Mouse (Mus musculus) MEL (cell line): Measurements from ENCODE around the gene Rhof. TPM values are rescaled to one million over a fixed set of nuclear protein-coding genes. Genes with fewer than 3 reads are reported as not detected.

ENCODE experiments used
- DNase-seq: peaks from one replicate; pipeline ENCODE4 v3.0.0; 2011; ENCODE audit warnings: low read depth, low spot score
- H3K27ac ChIP-seq: 2 replicates; pipeline ENCODE4 v1.5.1; 2012; ENCODE audit warnings: low read depth, mild to moderate bottlenecking, control low read depth, low read length, moderate library complexity; ENCODE audit not compliant: control insufficient read depth
- H3K27me3 ChIP-seq, 2 experiments: fragments of 150-350 bp in 1 of 2; sonication (generic) in 1 of 2; 2 replicates each; pipeline ENCODE4 v1.6.1; 2012; ENCODE audit warnings: low read length in 2 of 2, mild to moderate bottlenecking in 2 of 2, improper control_type of control experiment in 1 of 2, moderate library complexity in 1 of 2; ENCODE audit not compliant: insufficient read depth in 2 of 2, control insufficient read depth in 1 of 2
- H3K36me3 ChIP-seq, 2 experiments: 2 replicates each; pipeline ENCODE4 v1.6.1; 2012 to 2014; ENCODE audit warnings: low read length in 2 of 2, improper control_type of control experiment in 1 of 2, inconsistent platforms in 1 of 2, mild to moderate bottlenecking in 1 of 2; ENCODE audit not compliant: insufficient read depth in 2 of 2, control insufficient read depth in 1 of 2
- H3K4me1 ChIP-seq, 2 experiments: fragments of 150-350 bp in 1 of 2; sonication (generic) in 1 of 2; 2 replicates each; pipeline ENCODE4 v1.6.1; 2012; ENCODE audit warnings: low read length in 2 of 2, improper control_type of control experiment in 1 of 2, mild to moderate bottlenecking in 1 of 2; ENCODE audit not compliant: insufficient read depth in 2 of 2, control insufficient read depth in 1 of 2
- H3K4me3 ChIP-seq, 2 experiments: fragments of 150-350 bp in 1 of 2; sonication (generic) in 1 of 2; 2 replicates each; pipeline ENCODE4 v1.5.1; 2012; ENCODE audit warnings: low read depth in 2 of 2, low read length in 2 of 2, mild to moderate bottlenecking in 2 of 2, moderate library complexity in 2 of 2, control low read depth in 1 of 2, improper control_type of control experiment in 1 of 2; ENCODE audit not compliant: control insufficient read depth in 1 of 2, insufficient read depth in 1 of 2
- H3K79me2 ChIP-seq: 2 replicates; pipeline ENCODE4 v1.6.1; 2012; ENCODE audit warnings: mild to moderate bottlenecking, low read length, moderate library complexity; ENCODE audit not compliant: control insufficient read depth, poor library complexity, insufficient read depth
- H3K9ac ChIP-seq: 2 replicates; pipeline ENCODE4 v1.6.1; 2012; ENCODE audit warnings: low read depth, mild to moderate bottlenecking, control low read depth, low read length, moderate library complexity; ENCODE audit not compliant: control insufficient read depth, poor library complexity, severe bottlenecking
- H3K9me3 ChIP-seq: fragments of 150-350 bp; sonication (generic); replicated peaks from 2 replicates; pipeline ENCODE4 v1.6.1; 2012; ENCODE audit warnings: mild to moderate bottlenecking, low read length, improper control_type of control experiment, moderate library complexity; ENCODE audit not compliant: insufficient read depth
- BHLHE40 ChIP-seq: IDR thresholded peaks from 2 replicates; pipeline ENCODE4 v1.6.1; 2012; ENCODE audit warnings: low read depth, mild to moderate bottlenecking, inconsistent platforms, low read length, improper control_type of control experiment, borderline replicate concordance
- CTCF ChIP-seq, 3 experiments: IDR thresholded peaks in 2 of 3; conservative IDR thresholded peaks in 1 of 3; 2 replicates each; pipeline ENCODE4 v1.5.1; 2011 to 2012; ENCODE audit warnings: low read length in 3 of 3, low read depth in 2 of 3, mild to moderate bottlenecking in 2 of 3, improper control_type of control experiment in 1 of 3, inconsistent platforms in 1 of 3, mixed read lengths in 1 of 3, moderate library complexity in 1 of 3; ENCODE audit not compliant: control insufficient read depth in 1 of 3, insufficient read depth in 1 of 3, poor library complexity in 1 of 3, severe bottlenecking in 1 of 3
- ELF1 ChIP-seq: IDR thresholded peaks from 2 replicates; pipeline ENCODE4 v1.6.1; 2014; ENCODE audit warnings: low read depth, mild to moderate bottlenecking, inconsistent platforms, low read length, improper control_type of control experiment, moderate library complexity
- EP300 ChIP-seq, 2 experiments: IDR thresholded peaks; 2 replicates each; pipeline ENCODE4 v1.6.1; 2011; ENCODE audit warnings: improper control_type of control experiment in 2 of 2, low read length in 2 of 2, low read depth in 1 of 2, mild to moderate bottlenecking in 1 of 2
- GABPA ChIP-seq: IDR thresholded peaks from 2 replicates; pipeline ENCODE4 v1.6.1; 2012; ENCODE audit warnings: low read depth, mild to moderate bottlenecking, inconsistent platforms, low read length, improper control_type of control experiment, moderate library complexity
- JUND ChIP-seq: IDR thresholded peaks from 2 replicates; pipeline ENCODE4 v1.6.1; 2011; ENCODE audit warnings: low read depth, mild to moderate bottlenecking, improper control_type of control experiment, low read length
- MAFK ChIP-seq: IDR thresholded peaks from 2 replicates; pipeline ENCODE4 v1.6.1; 2011; ENCODE audit warnings: low read depth, mild to moderate bottlenecking, low read length, improper control_type of control experiment, borderline replicate concordance
- MEF2A ChIP-seq: IDR thresholded peaks from 2 replicates; pipeline ENCODE4 v1.6.1; 2014; ENCODE audit warnings: low read depth, mild to moderate bottlenecking, inconsistent platforms, low read length, improper control_type of control experiment; ENCODE audit not compliant: poor library complexity, insufficient replicate concordance, severe bottlenecking; ENCODE audit errors: extremely low read depth
- MXI1 ChIP-seq: IDR thresholded peaks from 2 replicates; pipeline ENCODE4 v1.6.1; 2011; ENCODE audit warnings: mild to moderate bottlenecking, low read depth, low read length, improper control_type of control experiment
- RAD21 ChIP-seq: IDR thresholded peaks from 2 replicates; pipeline ENCODE4 v1.6.1; 2011; ENCODE audit warnings: mild to moderate bottlenecking, low read depth, low read length, improper control_type of control experiment
- SIN3A ChIP-seq: IDR thresholded peaks from 2 replicates; pipeline ENCODE4 v1.6.1; 2012; ENCODE audit warnings: low read length, improper control_type of control experiment, inconsistent platforms
- TBP ChIP-seq: IDR thresholded peaks from 2 replicates; pipeline ENCODE4 v1.8.0; 2011; ENCODE audit warnings: low read depth, low read length, improper control_type of control experiment
- UBTF ChIP-seq: IDR thresholded peaks from 2 replicates; pipeline ENCODE4 v1.6.1; 2012; ENCODE audit warnings: low read depth, mild to moderate bottlenecking, inconsistent platforms, low read length, improper control_type of control experiment, moderate library complexity, borderline replicate concordance; ENCODE audit not compliant: insufficient read depth
- USF1 ChIP-seq: IDR thresholded peaks from 2 replicates; pipeline ENCODE4 v1.6.1; 2014; ENCODE audit warnings: low read depth, mild to moderate bottlenecking, inconsistent platforms, low read length, improper control_type of control experiment, moderate library complexity
- ZKSCAN1 ChIP-seq: IDR thresholded peaks from 2 replicates; pipeline ENCODE4 v1.6.1; 2012; ENCODE audit warnings: low read depth, mild to moderate bottlenecking, inconsistent platforms, low read length, improper control_type of control experiment, moderate library complexity
- ZNF384 ChIP-seq: IDR thresholded peaks from 2 replicates; pipeline ENCODE4 v1.6.1; 2012; ENCODE audit warnings: low read depth, mild to moderate bottlenecking, inconsistent platforms, low read length, improper control_type of control experiment
- polyA plus RNA-seq, 2 experiments: library from polyadenylated mRNA; stranded (reverse) in 1 of 2; unstranded in 1 of 2; fragments of >175 nt in 1 of 2; fragments of >200 nt in 1 of 2; gene quantifications; 2 replicates each; pipeline versions ENCODE4 v1.2.1 to v1.2.4; 2012; ENCODE audit warnings: low replicate concordance in 2 of 2, low read depth in 1 of 2; ENCODE audit not compliant: insufficient read length in 2 of 2, insufficient read depth in 1 of 2, missing spikeins in 1 of 2
- total RNA-seq: library from RNA; depleted of rRNA; stranded (reverse); fragments of 300-350 nt; gene quantifications from 2 replicates; pipeline ENCODE4 v1.2.3, GENCODE M21; 2012

Rhof gene
- total and polyA plus RNA-seq, 3 experiments: 2.5 to 10.4 TPM; not detected in 1

DNA sequence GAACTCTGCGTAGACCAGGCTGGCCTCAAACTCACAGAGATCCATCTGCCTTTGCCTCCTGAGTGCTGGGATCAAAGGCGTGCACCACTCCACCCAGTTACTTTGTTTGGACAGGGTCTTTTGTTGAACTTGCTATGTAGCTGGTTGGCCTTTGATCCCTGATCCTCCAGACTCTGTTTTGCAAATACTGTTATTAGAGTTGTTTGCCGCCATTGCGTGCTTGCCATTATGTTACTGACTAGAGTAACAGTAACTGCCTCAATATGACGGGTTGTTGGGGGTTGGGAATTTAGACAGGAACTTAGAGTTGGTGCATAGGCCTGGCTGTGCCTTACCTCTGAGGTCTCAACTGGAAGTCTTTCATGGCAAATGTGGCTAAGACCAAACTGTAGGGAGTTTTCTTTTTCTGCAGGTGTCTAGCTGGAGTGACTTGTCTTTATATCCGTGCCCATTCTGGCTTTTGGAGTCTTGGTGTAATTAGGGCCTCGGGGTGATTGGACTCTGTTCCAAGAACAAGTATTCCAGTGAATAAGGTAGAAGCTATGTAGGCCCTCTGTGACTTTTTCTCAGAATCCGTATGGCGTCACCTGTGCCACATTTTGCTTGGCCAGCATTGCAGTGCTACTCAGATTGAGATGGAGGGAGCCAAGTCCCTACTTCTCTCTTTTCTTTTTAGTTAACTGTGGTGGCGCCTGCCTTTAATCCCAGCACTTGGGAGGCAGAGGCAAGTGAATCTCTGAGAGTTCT is 41.8 kb downstream of the Rhof start:
- Histone ChIP-seq H3K27me3 (no peaks in the 10 kb centered on the region), H3K9ac (no peak overlapping the region), H3K27ac (no peak overlapping the region), H3K4me1 (peaks cover 6 to 22% of the 10 kb centered on the region in 2 experiments; a peak in 3 of 4 replicates), H3K9me3 (no peaks in the 10 kb centered on the region), H3K36me3 (peaks cover 0 to 20% of the 10 kb centered on the region in 2 experiments; a peak in 2 of 4 replicates), H3K79me2 (no peaks in the 10 kb centered on the region), H3K4me3 (no peak overlapping the region)
- TF ChIP-seq TBP: peak; percentile 38; the same call in 1 of the 2 replicates
- no peak for TF ChIP-seq JUND
- TF ChIP-seq SIN3A: no peak
- no peak for TF ChIP-seq GABPA
- no peak for TF ChIP-seq ZKSCAN1
- DNase-seq: peak; percentile 20

DNA sequence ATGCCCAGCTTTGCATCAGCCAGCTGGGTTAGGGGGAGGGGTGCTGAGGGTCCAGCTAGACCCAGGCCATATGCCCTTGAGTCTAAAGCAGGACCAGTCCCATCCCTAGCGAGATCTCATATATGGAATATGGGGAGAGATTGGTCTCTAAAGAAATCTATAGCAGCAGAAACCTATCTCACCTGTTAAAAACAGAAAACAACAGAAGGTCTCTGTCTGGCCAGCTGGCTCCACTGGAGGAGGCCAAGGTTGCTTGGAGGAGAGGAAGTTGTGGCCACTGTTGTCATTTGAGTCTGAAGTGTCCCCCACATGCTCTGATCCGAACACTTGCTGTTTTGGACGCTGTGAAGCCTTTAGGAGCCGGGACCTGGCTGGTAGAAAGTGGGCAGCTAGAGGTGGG is 43.7 kb downstream of the Rhof start:
- Histone ChIP-seq H3K27me3 (no peaks in the 10 kb centered on the region), H3K9ac (no peak overlapping the region), H3K27ac (no peak overlapping the region), H3K4me3 (no peak overlapping the region), H3K79me2 (no peaks in the 10 kb centered on the region), H3K36me3 (peaks cover 0 to 11% of the 10 kb centered on the region in 2 experiments; a peak in 2 of 4 replicates)
- TF ChIP-seq CTCF (IDR thresholded peaks at IDR 0.05 in 2 of 3, conservative IDR thresholded peaks at IDR 0.05 in 1 of 3; ENCODE audit: control insufficient read depth in 1 of 3, insufficient read depth in 1 of 3, low read depth in 2 of 3, low read length in 3 of 3, poor library complexity in 1 of 3, severe bottlenecking in 1 of 3) (no peak), ZKSCAN1 (no peak), UBTF (no peak)
- TF ChIP-seq, all 39 proteins: peak for 0
- no peak for DNase-seq
- no peaks in the 10 kb centered on the region for H3K9me3 ChIP-seq
- H3K4me1 ChIP-seq: peaks cover 4 to 16% of the 10 kb centered on the region in 2 experiments; a peak in 3 of 4 replicates

DNA sequence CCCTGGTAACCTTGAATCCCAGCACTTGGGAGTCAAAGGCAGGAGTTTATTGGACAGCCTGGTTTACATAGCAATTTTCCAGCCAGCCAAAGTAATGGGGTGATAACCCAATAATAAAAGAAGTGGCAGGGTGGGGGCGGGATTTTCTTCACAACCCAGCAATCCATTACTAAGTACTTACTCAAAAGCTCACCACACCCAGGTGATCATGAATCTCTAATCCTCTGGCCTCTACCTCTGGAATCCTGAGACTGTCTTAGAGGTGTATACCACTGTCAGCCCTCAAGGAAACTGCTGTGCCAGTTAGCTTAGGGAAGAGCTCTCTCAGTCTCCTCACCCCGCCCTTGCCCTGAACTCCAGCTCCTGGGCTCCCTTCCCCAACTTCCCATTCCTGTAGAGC is 46.0 kb downstream of the Rhof start:
- no peak overlapping the region for H3K27ac ChIP-seq
- TF ChIP-seq UBTF (no peak), ZKSCAN1 (no peak), RAD21 (no peak), ELF1 (no peak), MAFK (no peak), BHLHE40 (no peak), MXI1 (no peak), MEF2A (no peak), ZNF384 (no peak), USF1 (no peak), EP300 (IDR thresholded peaks at IDR 0.05; ENCODE audit: low read depth in 1 of 2, low read length in 2 of 2) (no peak), GABPA (no peak)
- TF ChIP-seq, all 39 proteins: peak for 0
- Histone ChIP-seq H3K27me3 (no peaks in the 10 kb centered on the region), H3K9ac (no peak overlapping the region), H3K79me2 (no peaks in the 10 kb centered on the region), H3K9me3 (no peaks in the 10 kb centered on the region), H3K36me3 (peaks cover 0 to under 1% of the 10 kb centered on the region in 2 experiments; a peak in 1 of 4 replicates), H3K4me3 (no peak overlapping the region), H3K4me1 (peaks cover 3 to 5% of the 10 kb centered on the region in 2 experiments; a peak in 1 of 4 replicates)
- no peak for DNase-seq
